Comparison of ENCODE assay signal across 8 mouse cellular contexts in genomic region chr13:45239153-45239552, GRCm38 (mm10).
A peak's percentile ranks its signal among the peaks of the same experiment; 100 is the strongest.
DNase-seq lines count a peak whose midpoint lies in the region.

No protein-coding gene starts in this region.

- DNase-seq in adrenal gland, postnatal 10 days: peak; percentile 64
- no peak for DNase-seq in adrenal gland, postnatal 4 days (ENCODE audit: low spot score in 2 of 2)
- DNase-seq in testis, postnatal 10 days (ENCODE audit: low spot score): peak; percentile 42
- DNase-seq in testis, postnatal 14 days (ENCODE audit: low spot score): no peak
- DNase-seq in large intestine, adult 2 months (ENCODE audit: low read depth, low spot score): peak; percentile 58
- peak; percentile 27 to 31 for DNase-seq in lung, postnatal 4 days
- no peak for DNase-seq in heart, postnatal 36 days
- DNase-seq in thymus, adult 18-20 months: no peak

- WGBS in large intestine, adult 2 months: 17% methylated on average over 9 of the region's 9 CpGs

- intact Hi-C loops in heart, postnatal 36 days (cut with DNase I): no loop called here

Comparison
In these comparisons a context has a peak if more than half of its experiments do, and no peak if none do; other contexts are left out.
1. DNase-seq: peak in adrenal gland, postnatal 10 days (single experiment), testis, postnatal 10 days (single experiment), large intestine, adult 2 months (single experiment) and lung, postnatal 4 days (2 of 2); none in adrenal gland, postnatal 4 days (0 of 2), testis, postnatal 14 days (single experiment), heart, postnatal 36 days (0 of 2) and thymus, adult 18-20 months (0 of 2).